Mouse (Mus musculus) adrenal gland, adult 8-10 months (tissue): ENCODE results near the gene Camta1. TPM values are rescaled to one million over a fixed set of nuclear protein-coding genes. Genes with fewer than 3 reads are reported as not detected.
A peak's percentile ranks its signal among the peaks of the same experiment; 100 is the strongest.

Experiments
- DNase-seq: peaks from one replicate; pipeline ENCODE4 v3.0.0; 2022
- total RNA-seq, 4 experiments: library from RNA; stranded (reverse); gene quantifications; 2 replicates each; pipeline ENCODE4 v1.2.4; 2022

The Camta1 gene
- 10 to 100 TPM; 23.6 to 59.6 (median 36.5) TPM for total RNA-seq

DNA sequence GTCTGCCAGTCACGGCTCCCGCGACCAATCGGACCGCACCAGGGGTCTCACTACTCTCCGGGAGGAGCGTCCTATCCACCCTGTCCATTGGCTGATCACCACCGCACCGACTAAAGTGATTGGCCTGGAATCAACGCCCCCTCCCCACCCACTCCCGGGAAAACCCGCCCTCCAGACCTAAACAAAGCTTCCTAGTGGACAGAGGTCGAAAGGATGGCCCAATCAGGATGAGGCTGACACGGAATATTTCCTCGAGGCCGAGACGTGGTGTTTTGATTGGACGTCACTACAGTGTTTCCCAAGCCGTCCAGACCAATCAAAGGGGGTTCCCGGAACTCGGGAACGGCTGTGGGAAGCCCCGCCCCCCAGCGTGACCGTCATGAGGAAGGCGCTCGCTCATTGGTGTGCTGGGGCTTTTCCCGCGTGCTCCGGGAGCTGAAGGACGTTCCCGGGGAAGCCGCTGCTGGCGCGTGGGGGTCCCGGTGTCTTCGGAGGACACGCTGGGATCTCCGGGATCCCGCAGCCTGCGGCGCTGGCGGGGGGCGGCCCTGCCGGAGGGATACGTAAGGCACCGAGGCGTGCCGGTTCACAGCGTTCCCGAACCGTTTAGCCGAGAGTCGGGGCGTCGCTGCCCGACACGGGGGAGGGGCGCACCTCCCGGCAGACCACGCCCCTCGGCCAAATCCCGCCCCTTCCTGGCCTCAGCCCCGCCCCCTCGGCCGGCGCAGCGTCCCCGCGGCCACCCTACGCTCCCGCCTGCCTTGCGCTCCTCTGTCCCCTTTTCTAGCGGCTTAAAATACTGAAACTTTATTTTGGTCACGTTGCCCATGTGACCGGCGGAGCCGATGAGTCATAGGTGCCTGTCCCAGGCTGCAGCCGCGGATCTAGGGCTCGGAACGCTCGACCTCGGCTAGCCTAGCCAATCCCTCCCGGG is at the start of gene Camta1:
Gene Camta1 (minus strand): TSS at position 71 of the 934 bp plus-strand sequence.
- DNase-seq = peak; percentile 100

GRCm38 (mm10) chr4:151908809-151909208 is 47.1 kb upstream of the Camta1 start:
- DNase-seq = no peak

GRCm38 (mm10) chr4:151907577-151908343 is 46.1 kb upstream of the Camta1 start:
- DNase-seq = no peak

DNA sequence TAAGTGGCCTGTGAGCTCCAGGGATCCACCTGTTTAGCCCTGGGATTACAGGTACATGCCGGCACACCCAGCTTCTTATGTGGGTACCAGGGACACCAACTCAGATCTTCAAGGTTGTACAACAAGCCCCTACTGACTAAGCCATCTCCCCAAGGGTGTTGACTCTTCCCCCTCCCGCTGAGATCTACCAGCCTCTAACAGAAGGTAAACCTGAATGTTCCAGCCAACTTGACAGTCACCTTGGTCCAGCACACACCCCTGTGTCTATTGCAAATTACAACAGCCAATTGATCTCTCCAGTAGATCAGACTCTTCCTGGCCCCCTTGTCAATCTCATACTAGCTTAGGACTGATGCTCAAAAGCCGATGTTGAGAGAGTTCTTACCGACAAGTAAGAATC is 43.9 kb upstream of the Camta1 start:
- no peak for DNase-seq

- DNase-seq = no peak
These were observed 42.4 kb upstream of the Camta1 start for GRCm38 (mm10) chr4:151904098-151904497.

DNA sequence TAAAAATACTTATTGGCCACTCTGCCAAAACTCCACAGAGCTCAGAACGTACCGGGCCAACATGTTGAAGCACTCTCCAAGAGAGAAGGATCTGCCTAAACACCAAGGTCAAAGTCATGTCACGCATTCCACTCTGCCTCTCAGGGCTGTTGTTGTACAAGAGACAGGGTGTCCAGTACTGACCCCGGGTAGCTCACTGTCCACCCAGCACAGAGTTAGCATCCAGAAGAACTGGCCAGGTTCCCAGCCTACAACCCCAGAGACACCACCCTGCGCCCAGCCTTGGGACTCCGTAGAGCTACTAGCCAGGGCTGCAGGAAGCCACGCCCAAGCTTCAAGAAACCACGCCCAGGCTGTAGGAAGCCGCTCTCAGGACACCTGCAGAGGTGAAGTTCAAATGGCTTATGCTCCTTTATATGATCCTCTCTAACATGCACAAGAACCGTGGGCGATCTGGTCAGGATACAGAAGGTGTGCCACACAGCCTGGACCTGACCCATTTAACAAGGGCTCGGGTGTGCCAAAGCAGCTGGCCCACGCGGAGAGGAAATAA is 41.1 kb upstream of the Camta1 start:
- DNase-seq = peak; percentile 79

DNA sequence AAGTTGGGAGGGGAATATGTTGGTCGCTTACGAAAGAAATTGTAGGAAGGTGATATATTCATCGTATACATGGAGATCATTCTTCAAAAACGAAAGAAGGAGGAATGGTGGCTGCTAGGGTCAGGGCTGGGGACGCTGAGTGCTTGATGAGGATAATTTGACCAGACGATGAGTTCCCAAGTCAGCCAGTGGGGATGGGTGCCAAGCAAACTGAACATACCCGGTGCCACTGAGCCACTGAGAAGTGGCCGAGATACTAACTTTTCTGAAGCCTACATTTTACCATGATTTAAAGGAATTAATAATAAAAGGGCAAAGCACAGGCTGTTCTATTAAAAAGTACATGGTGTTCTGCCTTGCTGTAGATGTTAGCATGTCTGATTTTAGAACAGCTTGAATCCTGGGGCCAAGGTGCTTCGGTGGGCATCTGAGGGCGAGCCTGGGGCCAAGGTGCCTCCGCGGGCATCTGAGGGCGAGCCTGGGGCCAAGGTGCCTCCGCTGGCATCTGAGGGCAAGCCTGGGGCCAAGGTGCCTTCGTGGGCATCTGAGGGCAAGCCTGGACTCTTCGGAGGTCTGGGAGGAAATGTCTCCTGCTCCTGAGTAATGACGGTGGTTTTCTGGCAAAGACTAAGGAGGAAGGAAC is 40.5 kb upstream of the Camta1 start:
- DNase-seq = no peak

- no peak for DNase-seq
These were observed 39.7 kb upstream of the Camta1 start for GRCm38 (mm10) chr4:151901422-151901821.

DNA sequence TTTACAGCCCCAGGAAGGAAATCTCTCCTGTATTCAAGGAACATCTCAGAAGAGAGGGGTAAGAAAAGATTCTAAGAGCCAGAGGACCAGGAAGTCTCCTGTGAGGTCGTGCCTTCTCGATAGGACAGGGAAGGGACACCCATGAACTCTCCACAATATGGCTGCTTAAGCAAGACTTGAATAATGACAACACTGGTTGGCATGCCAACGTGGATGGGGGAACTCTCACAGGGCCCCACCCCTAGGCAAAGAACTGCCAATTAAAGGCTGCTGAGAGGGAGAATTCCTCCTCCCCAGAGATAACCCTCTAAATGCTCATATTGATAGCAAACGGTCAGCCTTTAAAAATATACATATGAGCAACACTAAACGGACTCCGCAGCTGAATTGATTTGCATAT is 39.1 kb upstream of the Camta1 start:
- DNase-seq = no peak

DNA sequence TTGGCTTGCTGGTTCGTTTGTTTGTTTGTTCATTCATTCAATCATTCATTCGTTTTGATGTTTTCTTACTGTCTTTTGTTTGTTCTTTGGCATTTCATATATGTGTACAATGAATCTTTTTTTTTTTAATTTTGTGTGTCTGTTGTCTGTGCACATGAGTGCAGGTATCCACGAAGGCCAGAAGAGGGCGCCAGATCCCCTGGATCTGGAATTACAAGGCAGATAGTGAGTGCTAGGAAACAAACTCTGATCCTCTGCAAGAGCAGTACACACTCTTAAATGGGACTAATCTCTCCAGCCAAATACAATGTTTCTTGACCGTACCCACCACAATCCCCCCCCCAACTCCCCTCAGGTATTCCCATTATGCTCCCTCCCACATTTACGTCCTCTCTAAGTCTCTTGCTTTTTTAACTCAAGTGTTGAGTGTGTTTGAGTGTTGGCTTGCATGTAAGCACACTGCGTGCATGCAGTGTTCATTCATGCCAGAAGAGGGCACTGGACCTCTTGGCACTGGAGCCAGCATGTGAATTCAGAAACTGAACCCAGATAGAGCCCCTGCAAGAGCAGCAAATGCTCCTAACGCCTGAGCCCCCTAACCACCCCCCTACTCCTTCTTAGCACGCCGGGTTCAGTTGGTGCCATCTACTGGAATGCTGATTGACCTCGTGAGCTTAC is 38.2 kb upstream of the Camta1 start:
- DNase-seq = no peak

GRCm38 (mm10) chr4:151898600-151899245 is 37.0 kb upstream of the Camta1 start:
- DNase-seq = no peak

- DNase-seq = no peak
These were observed 35.5 kb upstream of the Camta1 start for GRCm38 (mm10) chr4:151897069-151897617.

DNA sequence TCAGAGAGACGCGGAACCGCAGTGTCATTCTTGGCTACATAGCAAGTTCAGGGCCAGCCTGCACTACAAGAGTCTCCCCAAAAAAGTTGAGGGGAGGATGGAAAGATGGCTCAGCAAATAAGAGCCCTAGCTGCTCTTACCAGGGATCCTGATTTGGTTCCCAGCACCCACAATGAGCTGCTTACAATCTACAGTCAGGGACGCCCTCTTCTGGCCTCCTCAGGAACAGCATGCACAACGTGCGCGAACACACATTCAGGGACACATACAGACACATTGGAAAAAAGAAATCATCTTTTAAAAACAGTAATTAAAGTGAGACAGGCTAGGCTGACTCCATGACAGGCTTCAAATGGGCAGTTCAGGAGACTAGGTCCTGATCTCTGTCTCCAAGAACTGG is 33.9 kb upstream of the Camta1 start:
- no peak for DNase-seq

- no peak for DNase-seq
These were observed 33.2 kb upstream of the Camta1 start for GRCm38 (mm10) chr4:151894926-151895325.

DNA sequence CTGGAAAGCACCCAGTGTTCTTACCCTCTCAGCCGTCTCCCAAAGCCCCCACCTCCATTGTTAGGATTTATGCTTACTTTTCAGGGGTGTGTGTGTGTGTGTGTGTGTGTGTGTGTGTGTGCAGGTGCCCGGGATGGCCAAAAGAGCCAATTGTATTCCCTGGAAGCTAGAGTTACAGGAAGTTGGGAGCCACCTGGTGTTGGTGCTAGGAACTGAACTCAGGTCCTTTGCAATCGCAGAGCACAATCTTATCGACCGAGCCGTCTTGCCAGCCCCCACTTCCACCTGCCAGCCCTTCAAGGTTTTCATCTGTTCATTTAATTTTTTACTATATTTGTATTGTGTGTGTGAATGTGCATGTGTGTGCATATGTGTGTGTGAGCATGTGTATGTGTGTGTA is 31.6 kb upstream of the Camta1 start:
- no peak for DNase-seq

GRCm38 (mm10) chr4:151881590-151881989 is 19.9 kb upstream of the Camta1 start:
- DNase-seq = no peak

GRCm38 (mm10) chr4:151880044-151880690 is 18.5 kb upstream of the Camta1 start:
- no peak for DNase-seq

DNA sequence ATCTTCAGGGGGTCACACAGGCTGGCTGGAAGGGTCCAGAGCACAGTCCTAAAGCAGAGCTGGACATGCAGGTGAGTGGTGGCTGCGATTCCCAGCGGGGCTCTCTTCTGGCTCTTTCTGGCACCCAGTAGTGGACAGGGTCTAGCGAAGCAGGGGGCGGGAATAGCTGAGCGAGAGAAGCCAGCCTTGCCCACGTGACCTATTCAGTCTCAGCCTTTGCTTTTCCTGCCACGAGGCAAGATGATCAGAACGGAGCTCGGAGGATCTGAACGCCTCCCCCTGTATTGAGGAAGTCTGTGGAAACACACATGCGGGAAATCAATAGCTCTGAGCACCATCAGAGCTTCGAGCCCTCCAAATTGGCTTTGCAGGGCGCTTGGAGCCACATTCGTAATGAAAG is 14.7 kb upstream of the Camta1 start:
- DNase-seq = no peak

DNA sequence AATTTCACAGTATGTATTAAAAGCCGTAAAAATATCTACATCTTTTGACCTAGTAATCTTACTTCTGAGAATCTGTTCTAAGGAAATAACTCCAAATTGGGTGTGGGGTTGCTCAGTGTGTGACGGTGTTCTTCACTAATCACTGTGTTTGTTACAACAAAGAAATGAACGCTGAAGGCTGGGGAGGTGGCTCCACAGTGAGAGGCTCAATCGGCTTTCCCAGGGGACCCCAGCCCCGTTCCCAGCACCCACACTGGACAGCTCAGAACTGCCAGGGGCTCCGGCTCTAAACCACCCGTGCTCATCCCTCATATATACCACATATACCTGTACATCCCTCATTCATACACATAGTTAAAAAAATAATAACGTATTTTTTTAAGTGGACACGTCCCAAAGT is 1.8 kb upstream of the Camta1 start:
- no peak for DNase-seq

- DNase-seq = no peak
These were observed 238 bp downstream of the Camta1 start for GRCm38 (mm10) chr4:151861471-151861805.
